Mouse (Mus musculus) C2C12 (cell line): ENCODE data around the gene Lmtk2.

ENCODE experiments used
- CEBPB ChIP-seq: IDR thresholded peaks from one replicate; pipeline ENCODE4 v1.6.1; 2011; ENCODE audit warnings: low read depth, mild to moderate bottlenecking, control low read depth, moderate library complexity
- CTCF ChIP-seq: IDR thresholded peaks from one replicate; pipeline ENCODE4 v1.5.1; 2011; ENCODE audit not compliant: control insufficient read depth, insufficient read depth, insufficient read length
- MAX ChIP-seq: IDR thresholded peaks from one replicate; pipeline ENCODE4 v1.6.1; 2011; ENCODE audit warnings: mild to moderate bottlenecking, control low read depth
- MYOG ChIP-seq: IDR thresholded peaks from one replicate; pipeline ENCODE4 v1.6.1; 2011; ENCODE audit not compliant: control insufficient read depth, insufficient read length; ENCODE audit errors: extremely low read depth
- USF1 ChIP-seq: IDR thresholded peaks from one replicate; pipeline ENCODE4 v1.6.1; 2011; ENCODE audit warnings: low read depth, mild to moderate bottlenecking, control low read depth, moderate library complexity

GRCm38 (mm10) chr5:144158604-144159003, 58.4 kb downstream of the Lmtk2 start:
- TF ChIP-seq MAX, result no peak
- TF ChIP-seq CTCF, result no peak
- no peak for TF ChIP-seq MYOG
- TF ChIP-seq USF1, result peak; percentile 15
- TF ChIP-seq CEBPB, result no peak
